Mouse (Mus musculus) fibroblast of lung, adult 2 months (primary cell): ENCODE results near the gene Ttc23.
A peak's percentile ranks its signal among the peaks of the same experiment; 100 is the strongest.

ENCODE experiments used
- DNase-seq: peaks from one replicate; pipeline ENCODE4 v3.0.0-alpha.2; 2011; ENCODE audit warnings: low read depth

Gene Ttc23

DNA sequence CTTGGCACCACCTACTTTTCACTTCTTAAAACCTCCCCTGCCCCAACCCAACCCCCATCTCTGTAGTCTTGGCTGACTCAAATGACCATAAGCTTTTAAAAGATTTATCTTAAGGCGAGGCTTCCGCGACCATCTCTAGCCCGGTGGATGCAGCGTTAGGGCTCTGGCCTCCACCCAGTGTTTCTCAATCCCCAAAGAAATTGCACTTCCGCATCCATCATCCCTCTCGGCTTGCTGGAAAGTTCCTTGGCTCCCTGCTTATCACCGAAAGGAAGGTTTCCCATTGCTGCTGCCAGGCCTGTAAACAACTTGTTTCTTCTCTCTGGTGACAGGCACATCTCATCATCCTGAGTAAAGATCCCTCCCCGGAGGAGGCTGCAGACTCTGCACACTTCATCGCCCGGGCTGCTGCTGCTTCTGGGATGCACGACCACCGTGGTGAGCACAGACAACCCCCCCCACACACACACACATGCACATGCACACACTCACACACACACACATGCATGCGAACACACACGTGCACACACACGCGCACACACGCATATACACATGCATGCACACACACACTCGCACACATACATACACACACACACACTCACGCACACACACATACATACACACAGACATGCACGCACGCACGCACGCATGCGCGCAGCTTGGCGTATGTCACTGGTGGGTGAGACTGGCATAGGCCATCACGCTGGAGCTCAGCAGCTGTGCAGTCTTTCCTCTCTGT is 50.9 kb downstream of the Ttc23 start:
- DNase-seq, result no peak

DNA sequence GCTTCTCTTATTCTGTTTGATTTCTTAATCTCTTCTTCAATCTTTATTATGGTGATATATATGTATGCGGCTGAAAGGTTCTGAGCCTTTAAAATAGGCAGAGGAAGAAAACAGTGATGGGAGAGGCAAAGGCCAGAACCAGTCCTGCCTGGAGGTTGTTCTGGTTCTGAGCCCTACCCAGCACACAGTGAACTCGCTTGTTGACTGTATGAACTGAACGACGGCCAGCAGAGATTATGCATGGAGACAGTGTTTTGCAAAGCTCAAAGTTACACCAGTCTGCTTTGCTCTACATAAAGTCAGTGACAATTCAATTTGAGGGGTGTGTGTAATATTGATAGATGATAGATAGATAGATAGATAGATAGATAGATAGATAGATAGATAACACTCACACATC is 52.1 kb downstream of the Ttc23 start:
- DNase-seq, result no peak

DNA sequence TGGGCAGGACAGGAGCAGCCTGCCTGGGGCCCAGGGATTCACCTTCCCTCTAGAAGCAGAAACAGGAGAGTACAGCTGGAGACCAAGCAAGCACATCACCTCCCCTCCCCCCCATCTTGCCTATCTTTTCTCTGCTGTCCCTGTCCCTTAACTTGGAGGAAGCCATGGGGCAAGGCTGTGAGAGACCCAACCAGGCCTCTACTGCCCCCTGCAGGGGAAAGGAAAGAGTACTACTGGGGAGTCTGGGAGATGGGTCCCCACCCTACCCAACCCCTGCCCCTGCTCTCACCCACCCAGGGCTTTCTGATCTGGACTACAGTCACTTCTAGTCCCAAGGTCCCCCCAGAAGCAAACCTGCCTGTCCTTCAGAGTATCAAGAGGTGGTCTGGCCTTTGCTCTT is 53.6 kb downstream of the Ttc23 start:
- DNase-seq, result no peak

GRCm38 (mm10) chr7:67701252-67701914 is 54.2 kb downstream of the Ttc23 start:
- no peak for DNase-seq

GRCm38 (mm10) chr7:67708160-67708559 is 61.0 kb downstream of the Ttc23 start:
- no peak for DNase-seq

- no peak for DNase-seq
Measured at GRCm38 (mm10) chr7:67710216-67710615, 63.0 kb downstream of the Ttc23 start.

GRCm38 (mm10) chr7:67713820-67714510 is 66.8 kb downstream of the Ttc23 start:
- no peak for DNase-seq

GRCm38 (mm10) chr7:67715176-67715575 is 68.0 kb downstream of the Ttc23 start:
- no peak for DNase-seq

DNA sequence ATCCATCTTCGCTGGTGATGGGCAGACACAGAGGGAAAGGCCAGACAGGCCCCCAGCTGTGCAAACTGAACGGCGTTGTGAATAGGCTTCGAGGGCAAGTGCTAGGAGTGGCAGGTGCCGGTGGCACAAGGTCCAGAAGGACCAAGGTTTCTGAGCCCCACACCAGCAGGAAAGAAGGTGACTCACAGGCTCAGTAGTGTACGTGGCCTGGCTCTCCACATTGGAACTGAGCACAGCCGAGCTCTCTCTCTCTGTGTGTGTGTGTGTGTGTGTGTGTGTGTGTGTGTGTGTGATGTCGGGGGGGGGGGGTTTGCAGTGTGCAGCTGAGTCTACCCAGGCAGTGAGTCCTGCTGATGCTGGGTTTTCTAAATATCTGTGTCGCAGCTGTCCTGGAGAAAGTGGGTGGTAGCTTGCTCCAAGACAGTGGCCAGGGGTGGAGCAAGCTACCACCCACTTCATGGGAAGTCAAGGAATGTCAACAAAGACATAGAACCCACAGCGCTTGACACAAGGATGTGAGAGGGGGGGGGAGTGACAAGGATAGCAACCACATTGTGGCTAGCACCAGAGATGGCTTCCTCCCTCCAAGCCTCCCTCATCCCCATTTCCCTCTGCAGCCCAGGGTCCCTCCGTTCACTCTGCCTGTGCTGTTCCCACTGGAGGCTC is 69.1 kb downstream of the Ttc23 start:
- no peak for DNase-seq

DNA sequence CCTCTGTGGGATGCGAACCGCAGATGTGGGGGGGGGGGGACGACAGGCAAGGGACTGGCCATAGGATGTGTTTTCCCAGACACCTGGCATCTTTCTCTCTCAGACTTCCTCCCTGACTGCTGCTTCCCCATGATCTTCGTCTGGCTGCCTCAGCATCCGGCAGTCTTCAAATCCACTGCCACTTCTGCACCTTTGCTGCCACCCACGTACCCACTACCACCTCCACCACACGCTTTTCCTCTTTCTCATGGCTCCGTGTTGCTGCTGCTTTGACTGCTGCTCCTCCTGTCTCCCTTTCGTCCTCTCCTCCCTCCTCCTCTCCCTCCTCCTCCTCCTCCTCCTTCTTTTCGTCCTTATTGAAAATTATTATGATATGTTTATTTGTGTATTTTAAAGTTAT is 69.7 kb downstream of the Ttc23 start:
- no peak for DNase-seq

- DNase-seq, result no peak
Measured at GRCm38 (mm10) chr7:67717520-67717919, 70.3 kb downstream of the Ttc23 start.

DNA sequence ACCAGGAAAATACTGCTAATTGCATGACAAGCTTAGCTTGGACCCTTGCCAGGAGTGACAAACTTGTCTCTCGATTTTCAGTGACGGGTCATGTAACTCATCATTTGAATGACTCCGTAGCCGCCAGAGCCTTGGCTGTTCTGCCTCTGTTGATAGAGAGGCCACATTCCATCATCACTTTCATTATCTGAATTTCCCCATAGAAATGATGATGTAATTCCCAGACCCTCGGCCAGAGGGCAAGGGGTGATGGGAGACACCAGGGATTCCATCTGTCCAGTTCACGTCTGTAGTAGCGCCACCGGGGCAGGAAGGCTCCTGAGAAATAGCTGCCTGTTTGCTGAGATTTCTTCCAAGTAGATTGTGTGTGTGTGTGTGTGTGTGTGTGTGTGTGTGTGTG is 71.6 kb downstream of the Ttc23 start:
- DNase-seq, result no peak

- DNase-seq, result no peak
Measured at GRCm38 (mm10) chr7:67722163-67722562, 75.0 kb downstream of the Ttc23 start.

- DNase-seq, result no peak
Measured at GRCm38 (mm10) chr7:67724536-67724935, 77.3 kb downstream of the Ttc23 start.

- DNase-seq, result no peak
Measured at GRCm38 (mm10) chr7:67725016-67725415, 77.8 kb downstream of the Ttc23 start.

- no peak for DNase-seq
Measured at GRCm38 (mm10) chr7:67728203-67728602, 81.0 kb downstream of the Ttc23 start.

GRCm38 (mm10) chr7:67728809-67729208 is 81.6 kb downstream of the Ttc23 start:
- no peak for DNase-seq

GRCm38 (mm10) chr7:67730431-67731110 is 83.4 kb downstream of the Ttc23 start:
- DNase-seq, result no peak

DNA sequence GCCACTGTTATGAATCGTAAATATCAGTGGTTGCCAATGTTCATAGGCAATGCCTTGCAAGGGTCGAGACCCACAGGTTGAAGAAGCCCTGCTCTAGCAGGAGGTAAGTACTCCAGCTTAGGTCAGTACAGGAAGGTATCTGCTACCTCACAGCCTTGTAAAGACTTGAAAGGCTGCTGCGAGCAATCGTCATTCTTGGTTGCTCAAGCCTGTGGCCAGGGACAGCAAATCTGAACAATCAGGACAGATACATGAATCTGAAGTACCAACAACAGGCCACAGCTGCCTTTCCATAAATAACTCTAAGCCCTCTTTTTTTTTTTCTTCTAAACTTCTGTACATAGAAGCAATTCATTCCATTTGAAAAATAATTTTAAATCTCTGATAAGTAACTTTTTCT is 85.1 kb downstream of the Ttc23 start:
- DNase-seq, result no peak

- peak; percentile 56 for DNase-seq
Measured at GRCm38 (mm10) chr7:67740382-67740781, 93.2 kb downstream of the Ttc23 start.

DNA sequence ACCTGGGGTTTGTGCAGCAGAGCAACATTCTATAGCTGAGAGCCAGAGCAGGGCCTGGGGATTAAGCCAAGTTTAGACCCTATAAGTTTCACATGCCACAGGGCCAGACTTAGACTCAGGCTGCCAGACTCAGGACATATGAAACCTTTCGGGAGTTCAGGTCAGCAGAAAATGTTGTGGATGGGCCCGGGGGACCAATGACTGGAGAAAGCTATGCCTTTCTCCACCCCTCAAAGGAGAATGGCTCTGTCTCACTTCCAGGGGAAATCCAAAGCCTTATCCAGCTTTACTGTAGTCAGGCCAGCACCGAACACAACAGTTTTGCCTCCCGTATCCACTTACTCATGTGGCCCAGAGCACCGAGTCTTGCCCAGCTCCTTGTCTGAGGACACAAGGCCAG is 93.6 kb downstream of the Ttc23 start:
- peak; percentile 61 for DNase-seq

DNA sequence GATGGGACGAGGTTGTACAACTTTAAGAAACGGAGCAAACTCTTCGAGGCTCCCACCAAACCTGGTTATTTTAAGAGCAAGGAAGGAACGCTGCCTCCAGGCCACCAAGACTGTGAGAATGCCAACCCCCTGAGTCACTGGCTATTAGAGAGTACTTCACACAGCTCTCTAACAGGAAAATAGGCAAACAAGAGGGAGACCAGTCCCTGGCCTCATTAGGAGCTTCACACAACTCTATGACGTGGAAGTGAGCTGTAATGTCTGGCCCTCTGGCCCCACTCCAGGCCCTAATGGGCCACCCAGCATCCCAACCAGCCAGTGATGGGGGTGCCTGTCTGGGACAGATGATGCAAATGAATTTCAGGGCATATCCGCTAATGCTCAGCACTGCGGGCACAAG is 94.5 kb downstream of the Ttc23 start:
- peak; percentile 83 for DNase-seq
